Mouse (Mus musculus) splenic B cell, adult 2 months (primary cell): ENCODE results near the gene Lrch1.

Experiments used
- DNase-seq: peaks from one replicate; pipeline ENCODE4 v3.0.0-alpha.2; 2011; ENCODE audit warnings: low read depth, low spot score
- H3K27me3 ChIP-seq: 2 replicates; pipeline ENCODE4 v1.6.1; 2012; ENCODE audit warnings: mild to moderate bottlenecking, low read length, moderate library complexity, mixed read lengths; ENCODE audit not compliant: control insufficient read depth, poor library complexity, insufficient read depth, severe bottlenecking
- H3K36me3 ChIP-seq: 2 replicates; pipeline ENCODE4 v1.6.1; 2012; ENCODE audit warnings: mild to moderate bottlenecking, low read length, moderate library complexity, mixed read lengths; ENCODE audit not compliant: control insufficient read depth, poor library complexity, insufficient read depth, severe bottlenecking

The Lrch1 gene

DNA sequence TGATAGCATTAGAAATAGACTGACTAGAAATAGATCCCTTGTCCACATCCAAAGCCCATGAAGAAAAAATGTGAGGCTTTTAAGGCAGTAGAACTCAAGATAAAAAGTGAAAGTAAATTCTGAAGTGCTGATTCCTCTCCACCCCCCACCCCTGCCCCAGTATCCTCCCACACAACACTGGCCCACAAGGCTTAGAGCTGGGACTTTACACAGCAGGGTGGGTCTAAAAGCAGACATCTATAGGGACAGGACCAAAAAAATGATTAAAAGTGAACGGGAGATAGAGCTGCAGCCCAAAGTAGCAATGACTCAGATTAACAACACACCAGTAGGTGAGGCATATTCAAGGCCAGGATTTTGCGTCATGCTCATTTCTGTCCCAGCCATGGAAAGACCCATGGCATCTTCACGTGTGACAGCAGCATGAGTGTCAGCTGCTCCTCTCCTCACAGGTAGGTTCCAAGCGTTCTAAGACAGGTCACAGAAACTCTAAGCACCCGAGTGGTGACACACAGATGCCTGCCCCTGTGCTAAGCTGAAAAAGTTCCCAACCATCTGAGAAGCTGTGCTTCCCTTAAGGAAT lies 29.1 kb downstream of the Lrch1 start:
- DNase-seq, result peak; percentile 65
- H3K36me3 ChIP-seq, result no peaks in the 10 kb centered on the region
- no peaks in the 10 kb centered on the region for H3K27me3 ChIP-seq

DNA sequence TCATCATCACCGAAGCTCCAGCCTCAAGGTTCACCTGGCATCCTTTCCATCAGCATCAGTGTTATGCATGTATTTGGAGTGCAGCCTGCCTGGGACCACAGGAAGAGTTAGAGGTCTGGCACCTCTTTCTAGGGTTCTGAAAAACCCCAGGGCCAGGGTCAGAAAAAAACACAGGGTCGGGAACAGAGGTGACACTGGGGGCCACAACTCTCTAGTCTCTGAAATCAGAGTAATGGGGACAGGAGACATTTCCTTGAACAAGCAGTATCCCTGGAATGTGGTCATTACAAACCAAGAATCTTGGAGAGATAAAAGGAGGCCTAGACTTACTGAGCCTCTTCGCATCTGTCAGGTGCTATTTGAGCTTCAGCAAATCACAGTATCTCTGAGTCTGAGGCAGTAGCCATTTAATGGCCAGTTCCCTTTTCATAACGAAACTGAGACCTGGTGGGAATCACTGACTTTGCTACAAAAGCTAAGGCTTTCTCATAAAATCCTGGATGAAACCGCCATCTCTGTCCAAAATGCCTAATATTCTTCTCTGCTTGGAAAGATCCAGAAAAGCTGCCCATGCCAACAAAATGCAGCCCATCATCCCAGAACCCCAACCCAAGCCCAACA lies 30.1 kb downstream of the Lrch1 start:
- no peaks in the 10 kb centered on the region for H3K27me3 ChIP-seq
- no peaks in the 10 kb centered on the region for H3K36me3 ChIP-seq
- peak; percentile 50 for DNase-seq

DNA sequence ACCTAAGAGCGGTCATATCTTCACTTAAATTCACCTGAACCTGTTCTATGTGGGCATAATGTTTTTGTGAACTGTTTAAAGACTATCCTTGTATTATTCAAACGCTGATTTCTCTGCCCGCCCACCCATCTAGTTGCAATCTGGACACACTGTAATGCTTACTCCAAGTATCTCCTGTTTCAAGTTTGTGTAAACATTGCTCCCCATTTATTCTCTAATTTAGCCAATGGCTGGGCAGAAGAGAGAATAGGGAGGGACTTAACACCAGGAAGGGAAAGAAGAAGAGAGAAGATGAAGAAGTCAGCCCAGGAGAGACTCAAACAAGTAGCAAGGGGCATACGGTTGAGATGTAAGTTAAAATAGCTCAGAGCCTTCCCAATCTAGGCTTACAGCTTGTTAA lies 31.0 kb downstream of the Lrch1 start:
- Histone ChIP-seq H3K36me3 (no peaks in the 10 kb centered on the region), H3K27me3 (no peaks in the 10 kb centered on the region)
- no peak for DNase-seq

DNA sequence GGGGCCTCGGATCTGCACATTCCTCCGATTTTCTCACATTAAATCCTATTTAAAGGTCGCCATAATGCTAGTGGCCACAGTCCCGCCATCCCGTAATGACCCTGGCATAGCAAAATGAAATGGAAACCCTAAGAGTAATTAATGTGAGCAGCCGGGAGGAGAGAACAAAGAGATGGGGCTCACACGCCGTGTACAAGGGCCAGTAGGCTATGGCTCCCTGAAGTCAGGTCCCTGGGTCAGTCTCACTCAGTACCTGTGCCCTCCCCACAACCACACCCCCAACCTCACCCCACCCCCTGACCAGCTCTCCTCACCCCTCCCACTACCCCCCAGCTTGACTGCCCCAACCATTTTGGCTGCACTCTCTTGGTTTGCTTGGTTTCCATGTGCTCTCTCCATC lies 31.6 kb downstream of the Lrch1 start:
- H3K36me3 ChIP-seq, result no peaks in the 10 kb centered on the region
- no peak for DNase-seq
- no peaks in the 10 kb centered on the region for H3K27me3 ChIP-seq

DNA sequence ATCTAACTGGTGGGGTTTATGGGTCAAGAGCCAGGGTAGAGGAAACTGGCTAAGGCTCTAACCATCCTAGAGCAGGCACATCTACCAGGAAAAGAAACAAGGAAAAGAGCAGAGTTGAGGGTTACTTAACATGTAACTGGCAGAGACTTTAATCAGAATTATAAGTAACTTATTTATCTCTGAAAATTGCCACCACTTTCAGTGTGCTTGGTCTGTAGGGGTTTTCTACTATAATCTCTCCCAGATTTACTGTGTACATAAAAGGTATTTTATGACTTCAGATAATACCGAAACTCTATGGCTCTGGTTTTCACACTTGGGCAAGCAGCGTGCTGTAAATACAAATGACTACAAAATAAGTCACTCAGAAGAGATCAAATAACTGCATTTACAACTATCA lies 32.0 kb downstream of the Lrch1 start:
- Histone ChIP-seq H3K27me3 (no peaks in the 10 kb centered on the region), H3K36me3 (no peaks in the 10 kb centered on the region)
- no peak for DNase-seq

DNA sequence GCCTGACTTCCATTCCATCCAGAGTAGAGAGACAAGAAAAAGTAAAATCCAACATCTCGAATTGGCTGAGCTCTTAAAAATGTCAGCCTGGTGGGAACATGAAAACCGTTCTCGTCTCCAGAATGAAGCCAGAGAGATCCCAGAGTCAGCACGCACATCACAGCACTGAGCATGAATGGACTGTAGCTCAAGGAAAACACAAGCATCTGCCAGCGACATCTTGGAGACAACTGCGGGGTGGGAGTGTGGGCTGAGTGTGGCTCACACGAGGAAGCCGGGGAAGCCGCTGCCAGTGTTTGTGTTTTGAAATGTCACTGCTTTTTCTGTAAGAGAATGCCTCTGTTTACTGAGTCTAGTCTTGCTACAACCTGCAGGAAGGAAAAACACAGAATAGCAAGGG lies 32.7 kb downstream of the Lrch1 start:
- no peaks in the 10 kb centered on the region for H3K36me3 ChIP-seq
- no peaks in the 10 kb centered on the region for H3K27me3 ChIP-seq
- DNase-seq, result no peak

DNA sequence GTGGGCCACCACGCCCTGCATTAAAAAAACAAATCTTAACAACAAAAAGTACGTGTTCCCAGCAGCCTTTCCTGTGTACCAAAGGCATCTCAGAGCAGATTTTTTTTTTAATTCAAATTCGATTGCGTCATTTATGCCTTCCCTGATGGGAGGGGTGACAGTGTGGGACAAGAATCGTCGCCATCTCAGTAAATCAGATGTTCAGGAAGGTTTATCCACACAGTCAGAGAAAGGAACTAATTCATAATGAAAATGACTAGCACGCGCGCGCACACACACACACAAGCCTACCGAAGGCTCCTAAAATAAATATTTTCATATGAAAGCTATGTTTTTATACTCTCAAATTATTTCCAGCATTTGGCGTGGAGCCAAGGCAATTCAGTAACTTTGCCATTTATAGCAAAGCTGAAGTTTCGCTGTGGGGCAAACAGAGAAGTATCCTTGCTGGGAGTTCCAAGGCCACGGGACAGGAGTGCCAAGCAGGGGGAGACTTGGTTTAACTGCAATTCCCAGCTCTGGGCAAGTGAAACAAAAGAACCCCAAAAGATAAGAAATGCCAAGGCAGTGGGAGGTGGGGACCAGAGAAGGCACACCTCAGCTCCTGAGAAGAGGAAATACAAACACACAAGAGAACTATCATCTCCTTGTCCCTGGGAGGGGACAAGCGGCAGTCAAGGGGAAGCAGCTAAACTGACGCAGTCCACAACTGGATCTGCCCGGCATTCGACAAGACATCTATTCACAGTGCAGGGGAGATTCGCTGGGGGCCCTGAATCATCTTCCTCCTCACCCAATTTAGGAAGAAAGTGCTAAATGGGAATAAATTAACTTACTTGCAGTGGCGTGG lies 34.1 kb downstream of the Lrch1 start:
- no peaks in the 10 kb centered on the region for H3K36me3 ChIP-seq
- no peak for DNase-seq

DNA sequence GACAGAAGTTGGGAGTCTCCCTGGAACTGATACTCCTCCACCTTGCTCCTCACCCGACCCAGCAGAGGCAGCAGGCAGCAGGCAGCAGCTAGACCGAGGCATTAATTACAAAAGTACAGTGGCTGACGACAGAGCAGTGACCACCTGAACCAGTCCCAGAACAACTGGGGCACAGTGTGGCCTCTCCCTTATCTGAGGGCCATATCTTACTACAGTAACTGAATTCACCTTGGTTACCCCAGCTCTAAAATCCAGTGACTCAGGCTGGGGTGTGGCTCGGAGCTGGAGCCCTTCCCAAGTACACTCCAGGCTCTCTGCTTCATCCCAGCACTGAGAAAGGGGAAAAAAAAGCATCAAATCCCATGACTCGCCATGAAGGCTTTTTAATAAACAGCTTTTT lies 37.3 kb downstream of the Lrch1 start:
- no peak for DNase-seq
- Histone ChIP-seq H3K27me3 (no peaks in the 10 kb centered on the region), H3K36me3 (no peaks in the 10 kb centered on the region)

More for the DNA sequence above, 34.1 kb downstream of the Lrch1 start:
- no peaks in the 10 kb centered on the region for H3K27me3 ChIP-seq

DNA sequence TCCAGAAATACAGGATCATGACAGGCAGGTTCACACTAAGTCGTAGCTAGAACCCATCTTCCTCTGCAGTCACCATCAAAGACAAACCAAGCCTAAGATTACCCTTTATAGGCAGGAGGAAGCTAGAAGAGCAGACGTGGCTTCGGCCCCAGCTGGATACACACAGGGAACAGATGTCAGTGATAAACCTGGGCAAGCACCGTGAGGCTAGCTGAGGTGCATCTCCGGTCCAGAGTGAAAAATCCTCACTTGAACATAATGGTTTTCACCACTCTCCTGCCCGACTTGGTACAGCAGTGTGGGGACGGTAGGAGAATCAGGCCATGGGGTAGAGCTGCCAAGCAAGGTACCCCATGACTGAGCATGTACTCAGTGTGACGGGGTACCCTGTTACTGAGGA lies 38.7 kb downstream of the Lrch1 start:
- peak; percentile 74 for DNase-seq
- H3K27me3 ChIP-seq, result no peaks in the 10 kb centered on the region
- no peaks in the 10 kb centered on the region for H3K36me3 ChIP-seq

DNA sequence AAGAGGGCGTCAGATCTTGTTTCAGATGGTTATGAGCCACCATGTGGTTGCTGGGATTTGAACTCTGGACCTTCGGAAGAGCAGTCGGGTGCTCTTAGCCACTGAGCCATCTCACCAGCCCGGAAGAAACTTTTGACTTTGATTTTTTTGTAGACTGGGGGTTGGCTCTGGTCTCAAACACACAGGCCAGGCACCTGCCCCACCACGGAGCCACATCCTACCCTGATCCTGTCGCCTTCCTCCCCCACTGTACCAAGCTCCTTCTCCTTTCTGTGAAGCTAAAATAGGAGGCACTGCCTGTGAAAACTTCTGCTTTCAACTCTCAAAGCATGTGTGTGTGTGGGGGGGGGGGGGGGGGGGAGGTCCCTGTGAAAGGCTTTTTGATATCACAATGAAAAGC lies 39.4 kb downstream of the Lrch1 start:
- Histone ChIP-seq H3K36me3 (no peaks in the 10 kb centered on the region; the same call in 1 of the 2 replicates), H3K27me3 (no peaks in the 10 kb centered on the region)
- DNase-seq, result peak; percentile 88

DNA sequence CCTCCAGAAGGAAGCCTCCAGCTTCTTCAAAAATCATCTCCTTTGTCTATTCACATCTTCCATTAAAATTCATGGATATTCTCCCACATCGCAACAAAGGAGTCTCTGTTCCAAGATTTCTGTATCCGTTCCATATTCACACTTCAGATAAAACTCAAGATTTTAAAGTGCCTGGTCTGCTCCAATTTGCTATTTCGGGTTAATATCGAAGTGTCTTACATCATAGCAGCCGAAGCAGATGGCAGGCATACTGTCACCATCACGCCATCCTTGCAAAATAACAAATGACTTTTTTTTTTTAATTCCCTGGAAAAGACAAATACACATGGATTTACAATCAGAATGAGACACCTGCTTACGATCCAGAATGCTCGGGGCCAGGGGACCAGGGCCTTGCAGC lies 40.0 kb downstream of the Lrch1 start:
- Histone ChIP-seq H3K36me3 (no peaks in the 10 kb centered on the region; the same call in 1 of the 2 replicates), H3K27me3 (no peaks in the 10 kb centered on the region)
- DNase-seq, result no peak

DNA sequence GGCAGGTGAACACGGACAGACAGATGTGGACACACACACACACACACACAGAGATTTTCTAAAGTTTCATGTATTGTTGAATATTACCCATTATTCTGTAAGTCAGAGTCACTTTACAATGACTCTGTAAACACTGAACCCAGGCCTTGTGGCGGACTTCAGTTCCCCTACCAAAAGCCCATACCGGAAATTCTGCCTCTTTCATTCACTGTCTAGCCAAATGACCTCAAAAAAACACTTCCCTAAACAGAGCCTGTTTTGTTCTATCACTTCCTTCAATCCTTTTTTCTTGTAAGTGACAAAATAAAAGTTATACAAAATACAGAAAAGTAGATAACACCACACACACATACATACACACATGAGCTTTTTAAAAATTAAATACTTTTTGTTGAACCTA lies 41.7 kb downstream of the Lrch1 start:
- DNase-seq, result peak; percentile 77
- H3K27me3 ChIP-seq, result no peaks in the 10 kb centered on the region
- H3K36me3 ChIP-seq, result no peaks in the 10 kb centered on the region; the same call in 1 of the 2 replicates

DNA sequence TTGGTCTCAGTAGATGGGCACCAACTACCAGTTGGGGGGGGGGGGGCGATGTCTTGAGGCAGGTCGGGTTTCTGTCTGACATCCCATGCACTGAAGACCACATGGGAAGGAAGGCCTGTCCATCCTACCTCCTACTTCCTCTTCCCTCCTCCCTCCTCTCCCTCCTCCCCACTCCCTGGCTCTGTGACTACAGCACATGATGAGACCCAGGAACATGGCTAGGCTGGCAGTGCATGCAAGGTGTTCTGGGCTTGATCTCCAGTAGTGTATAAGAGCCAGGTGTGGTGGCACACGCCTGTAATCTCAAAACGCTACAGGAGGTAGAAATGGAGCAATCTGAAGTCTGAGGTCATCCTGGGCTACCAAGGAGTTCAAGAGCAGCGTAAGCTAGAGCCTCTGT lies 43.2 kb downstream of the Lrch1 start:
- H3K27me3 ChIP-seq, result no peaks in the 10 kb centered on the region
- DNase-seq, result no peak
- H3K36me3 ChIP-seq, result no peaks in the 10 kb centered on the region; the same call in 1 of the 2 replicates

DNA sequence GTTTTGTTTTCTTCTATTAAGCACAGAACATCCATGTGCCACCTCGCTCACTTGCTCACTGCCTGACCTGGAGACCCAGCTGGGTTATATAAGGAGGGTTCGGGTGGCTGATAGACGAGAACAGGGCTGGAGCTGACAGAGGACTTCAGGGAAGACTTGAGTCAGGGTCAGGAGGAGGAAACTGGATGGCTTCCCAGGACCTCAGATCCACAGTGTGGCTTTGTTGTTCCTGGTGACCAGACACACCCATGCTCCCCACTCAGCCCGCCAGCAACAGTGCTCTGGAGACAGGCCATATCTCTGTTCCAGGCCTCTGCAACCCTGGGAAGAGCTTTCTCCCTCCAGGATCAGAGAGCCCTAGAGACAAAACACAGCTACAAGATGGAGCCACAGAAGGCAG lies 44.6 kb downstream of the Lrch1 start:
- Histone ChIP-seq H3K27me3 (no peaks in the 10 kb centered on the region), H3K36me3 (no peaks in the 10 kb centered on the region; the same call in 1 of the 2 replicates)
- DNase-seq, result no peak

DNA sequence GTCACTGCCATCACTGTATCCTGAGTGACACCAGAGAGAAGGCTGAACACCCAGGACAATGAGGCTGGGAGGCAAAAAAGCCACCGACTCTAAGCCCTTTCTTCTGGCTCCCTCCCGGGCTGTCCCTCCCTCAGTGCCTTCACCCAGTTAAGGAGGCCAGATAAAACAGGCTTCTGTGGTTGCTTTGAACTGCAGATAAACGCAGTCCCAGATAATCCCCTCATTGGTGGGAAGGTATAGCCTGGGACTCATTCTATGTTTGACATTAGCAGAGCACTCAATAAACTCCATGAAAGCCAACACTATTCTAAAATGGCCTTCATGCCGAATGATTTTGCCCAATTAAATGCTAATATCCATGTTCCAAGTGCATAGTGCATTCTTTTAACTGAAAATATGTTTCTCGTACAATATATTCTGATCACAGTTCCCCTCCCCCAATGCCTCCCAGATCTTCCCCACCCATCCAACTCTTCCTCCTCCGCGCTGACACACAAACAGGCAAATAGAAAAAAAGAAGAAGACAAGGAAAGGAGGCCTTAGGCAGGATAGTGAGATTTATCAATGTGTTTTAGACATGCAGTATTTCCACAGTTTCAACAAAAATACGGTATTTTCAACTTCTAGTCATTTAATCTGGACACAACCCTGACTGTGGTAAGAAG lies 46.8 kb downstream of the Lrch1 start:
- DNase-seq, result no peak
- H3K27me3 ChIP-seq, result no peaks in the 10 kb centered on the region
- no peaks in the 10 kb centered on the region; the same call in 1 of the 2 replicates for H3K36me3 ChIP-seq
